Mouse (Mus musculus) hindbrain, embryonic 11.5 days (tissue): ENCODE measurements at regions not wholly inside any gene's neighbourhood (a gene's known extent, or its start where the extent isn't known, plus 50 kb on each side); places are given as distances from the start of the nearest gene placed in this dataset.

Source experiments
- ATAC-seq: fragments of 200-750 bp; cut with Nextera tagmentation; 2 replicates; pipeline ENCODE4 v1.8.0; 2017; ENCODE audit warnings: mild to moderate bottlenecking, moderate TSS enrichment, moderate library complexity; ENCODE audit not compliant: low FRiP score
- DNase-seq: peaks from one replicate; pipeline ENCODE4 v3.0.0-alpha.2; 2015; ENCODE audit warnings: low spot score
- H3K27ac ChIP-seq: fragments of 300-500 bp; sonication (generic); 2 replicates; pipeline ENCODE4 v1.5.1; 2014; ENCODE audit warnings: mild to moderate bottlenecking, low read depth, low read length
- H3K27me3 ChIP-seq: fragments of 300-500 bp; sonication (generic); 2 replicates; pipeline ENCODE4 v1.6.1; 2014; ENCODE audit warnings: mild to moderate bottlenecking, low read length, moderate library complexity, mixed read lengths; ENCODE audit not compliant: control insufficient read depth, insufficient read depth
- H3K36me3 ChIP-seq: fragments of 300-500 bp; sonication (generic); 2 replicates; pipeline ENCODE4 v1.6.1; 2014; ENCODE audit warnings: mild to moderate bottlenecking, low read length, moderate library complexity, mixed read lengths; ENCODE audit not compliant: control insufficient read depth, insufficient read depth
- H3K4me1 ChIP-seq: fragments of 300-500 bp; sonication (generic); replicated peaks from 2 replicates; pipeline ENCODE4 v1.6.1; 2014; ENCODE audit warnings: low read length, mixed read lengths; ENCODE audit not compliant: control insufficient read depth, insufficient read depth
- H3K4me2 ChIP-seq: fragments of 300-500 bp; sonication (generic); replicated peaks from 2 replicates; pipeline ENCODE4 v1.6.1; 2014; ENCODE audit warnings: mild to moderate bottlenecking, low read depth, low read length
- H3K4me3 ChIP-seq: fragments of 300-500 bp; sonication (generic); 2 replicates; pipeline ENCODE4 v1.5.1; 2014; ENCODE audit warnings: low read depth, low read length
- H3K9ac ChIP-seq: fragments of 300-500 bp; sonication (generic); 2 replicates; pipeline ENCODE4 v1.6.1; 2014; ENCODE audit warnings: low read depth, low read length
- H3K9me3 ChIP-seq: fragments of 300-500 bp; sonication (generic); 2 replicates; pipeline ENCODE4 v1.6.1; 2016; ENCODE audit warnings: low read length; ENCODE audit not compliant: control insufficient read depth
- WGBS: fragments of 180-500 bp; shearing (Covaris S2); extraction: QIAGEN DNeasy Blood & Tissue Kit; methylation state at CpG from one replicate; pipeline ENCODE4 v1.1.7; 2014; 5-methylcytosine and 5-hydroxymethylcytosine counted together

- Histone ChIP-seq H3K4me3 (no peak overlapping the region), H3K9ac (no peak overlapping the region), H3K9me3 (no peaks in the 10 kb centered on the region), H3K36me3 (no peaks in the 10 kb centered on the region), H3K4me2 (no peak overlapping the region), H3K4me1 (no peaks in the 10 kb centered on the region), H3K27me3 (no peaks in the 10 kb centered on the region), H3K27ac (no peak overlapping the region)
- 58% methylated on average over 7 of the region's 7 CpGs for WGBS
- ATAC-seq (no peak), DNase-seq (no peak)
These were observed 250.8 kb downstream of the Map2k6 start for GRCm38 (mm10) chr11:110649575-110650210.

DNA sequence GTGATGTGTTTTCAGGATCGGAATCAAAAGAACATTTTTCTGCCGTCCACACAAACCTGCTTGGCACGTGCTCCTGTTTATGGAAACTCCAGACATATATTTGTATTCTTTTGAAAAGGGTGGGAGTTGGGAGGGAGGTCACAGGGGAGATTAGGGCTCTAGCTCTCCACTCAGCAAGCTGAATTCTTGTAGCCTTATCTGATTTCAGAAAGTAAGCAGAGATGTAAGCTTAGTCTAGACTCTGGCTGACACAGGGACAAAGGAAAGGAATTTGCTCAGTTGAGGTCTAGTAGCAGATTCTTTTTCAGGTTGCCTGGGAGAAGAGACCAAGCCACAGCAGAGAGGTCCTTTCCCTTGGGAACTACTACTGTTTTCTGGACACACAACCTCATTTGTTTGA is 253.1 kb downstream of the Map2k6 start:
- no peak for DNase-seq

DNA sequence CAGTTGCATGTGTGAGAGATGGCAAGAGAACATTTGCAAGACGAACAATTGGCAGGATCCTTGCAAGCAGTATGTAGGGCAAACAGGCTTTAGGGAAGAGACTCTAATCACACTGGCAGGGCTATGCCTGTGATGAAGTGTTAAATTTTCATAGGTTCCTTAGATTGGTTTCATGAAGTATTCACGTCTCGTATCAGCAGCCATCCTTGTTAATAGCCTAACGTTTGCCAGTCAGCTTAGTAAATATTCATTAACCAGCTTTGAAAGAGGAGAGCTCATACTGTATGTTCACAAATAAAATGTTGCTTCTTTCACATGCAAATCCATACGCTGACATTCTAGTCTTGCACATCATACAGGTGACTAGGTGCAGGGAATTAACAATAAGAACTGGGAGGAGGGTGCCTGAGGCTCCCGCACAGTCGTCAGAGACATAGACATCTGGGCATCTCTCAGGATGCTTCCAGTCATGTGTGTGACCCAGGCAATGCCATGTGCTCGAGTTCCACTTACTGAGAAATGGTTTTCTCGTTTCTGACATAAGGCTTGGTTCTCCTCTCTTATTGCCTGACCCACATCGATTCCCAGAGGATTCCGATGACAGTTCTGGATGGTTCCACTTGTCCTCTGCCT is 257.7 kb downstream of the Map2k6 start:
- Histone ChIP-seq H3K27me3 (no peaks in the 10 kb centered on the region), H3K4me2 (no peak overlapping the region), H3K36me3 (no peaks in the 10 kb centered on the region), H3K9ac (no peak overlapping the region), H3K9me3 (no peaks in the 10 kb centered on the region), H3K4me3 (no peak overlapping the region), H3K4me1 (no peaks in the 10 kb centered on the region), H3K27ac (no peak overlapping the region)
- WGBS, result 82% methylated on average over 11 of the region's 11 CpGs
- DNase-seq, result no peak
- ATAC-seq, result no peak

More for the DNA sequence above, 253.1 kb downstream of the Map2k6 start:
- no peak overlapping the region for H3K9ac ChIP-seq
- H3K4me2 ChIP-seq, result no peak overlapping the region
- 41% methylated on average over 3 of the region's 3 CpGs for WGBS
- no peaks in the 10 kb centered on the region for H3K4me1 ChIP-seq
- H3K36me3 ChIP-seq, result no peaks in the 10 kb centered on the region
- no peak for ATAC-seq
- H3K27me3 ChIP-seq, result no peaks in the 10 kb centered on the region
- H3K27ac ChIP-seq, result no peak overlapping the region
- no peak overlapping the region for H3K4me3 ChIP-seq
- no peaks in the 10 kb centered on the region for H3K9me3 ChIP-seq

GRCm38 (mm10) chr11:110657854-110658253 is 258.9 kb downstream of the Map2k6 start:
- Histone ChIP-seq H3K4me1 (no peaks in the 10 kb centered on the region), H3K4me3 (no peak overlapping the region), H3K36me3 (no peaks in the 10 kb centered on the region), H3K27me3 (no peaks in the 10 kb centered on the region), H3K4me2 (no peak overlapping the region), H3K9me3 (no peaks in the 10 kb centered on the region), H3K9ac (no peak overlapping the region), H3K27ac (no peak overlapping the region)
- WGBS, result 80% methylated on average over 8 of the region's 8 CpGs
- ATAC-seq, result no peak
- DNase-seq, result no peak

DNA sequence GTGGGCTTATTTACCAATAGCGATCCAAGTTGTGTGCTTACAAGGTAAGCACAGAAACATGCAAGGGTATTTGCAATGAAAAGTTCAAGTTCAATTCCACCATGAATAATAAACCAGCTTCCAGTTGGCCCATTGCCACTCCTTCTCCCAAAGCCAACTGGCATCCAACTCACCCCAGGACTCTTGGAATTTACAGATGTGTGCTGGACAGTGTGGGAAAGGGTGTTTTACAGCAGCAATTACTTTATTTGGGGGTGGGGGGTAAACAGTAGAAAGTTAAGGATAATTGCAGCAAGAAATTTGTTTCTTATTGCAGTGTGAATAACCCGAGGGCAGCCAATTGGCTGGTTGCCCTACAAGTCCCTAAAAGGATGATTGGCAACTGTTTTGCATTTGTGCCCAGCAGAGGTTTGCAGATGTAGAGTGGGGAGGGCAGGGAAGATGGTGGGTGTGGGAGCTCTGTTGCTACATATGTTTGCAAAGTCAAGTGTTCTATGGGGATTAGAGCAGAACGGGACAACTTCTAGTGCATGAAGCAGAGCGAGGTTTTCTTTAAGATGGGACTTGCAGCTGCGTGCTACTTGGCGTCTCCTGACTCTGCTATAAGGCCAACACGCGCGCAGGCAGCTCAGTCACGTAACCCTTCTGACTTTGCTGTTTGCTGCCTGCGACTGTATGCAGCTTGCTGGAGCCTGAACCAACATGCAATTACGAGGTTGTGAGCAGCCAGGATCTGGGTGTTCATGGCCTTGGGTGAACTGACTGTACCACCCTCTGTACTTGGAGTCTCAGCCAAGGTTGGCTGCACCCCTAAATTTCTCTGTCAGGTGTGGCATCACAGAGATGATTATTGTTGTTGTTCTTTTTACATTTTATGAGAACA is 271.9 kb downstream of the Map2k6 start:
- Histone ChIP-seq H3K4me3 (no peak overlapping the region), H3K4me2 (no peak overlapping the region), H3K27me3 (no peaks in the 10 kb centered on the region), H3K4me1 (no peaks in the 10 kb centered on the region), H3K9ac (no peak overlapping the region), H3K36me3 (no peaks in the 10 kb centered on the region), H3K9me3 (no peaks in the 10 kb centered on the region), H3K27ac (no peak overlapping the region)
- no peak for DNase-seq
- WGBS, result 90% methylated on average over 12 of the region's 12 CpGs
- ATAC-seq, result no peak

DNA sequence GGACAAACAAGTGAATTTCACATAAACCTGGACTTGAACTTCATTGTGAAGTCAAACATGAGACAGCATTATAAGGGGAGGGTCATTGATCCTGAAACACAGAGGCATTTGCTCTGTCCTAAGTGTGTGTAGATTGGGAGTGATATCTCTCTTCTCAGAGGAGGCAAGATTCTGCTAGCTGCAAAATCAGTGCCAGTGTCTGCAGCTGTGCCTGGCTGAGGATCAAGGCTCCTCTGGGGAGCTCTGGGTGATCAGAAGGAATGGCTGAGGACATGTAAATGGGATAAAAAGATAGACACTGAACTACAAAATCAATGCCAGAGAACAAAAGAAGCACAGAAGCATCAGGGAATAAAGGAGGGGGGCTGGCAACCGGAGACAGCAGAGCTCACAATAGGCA is 274.0 kb downstream of the Map2k6 start:
- ATAC-seq (no peak), DNase-seq (no peak)
- no peak overlapping the region for H3K4me3 ChIP-seq
- no peak overlapping the region for H3K4me2 ChIP-seq
- H3K9me3 ChIP-seq, result no peaks in the 10 kb centered on the region
- H3K27ac ChIP-seq, result no peak overlapping the region
- WGBS, result 29% methylated on average over 1 of the region's 1 CpGs
- H3K27me3 ChIP-seq, result no peaks in the 10 kb centered on the region
- no peak overlapping the region for H3K9ac ChIP-seq
- H3K36me3 ChIP-seq, result no peaks in the 10 kb centered on the region
- no peaks in the 10 kb centered on the region for H3K4me1 ChIP-seq

DNA sequence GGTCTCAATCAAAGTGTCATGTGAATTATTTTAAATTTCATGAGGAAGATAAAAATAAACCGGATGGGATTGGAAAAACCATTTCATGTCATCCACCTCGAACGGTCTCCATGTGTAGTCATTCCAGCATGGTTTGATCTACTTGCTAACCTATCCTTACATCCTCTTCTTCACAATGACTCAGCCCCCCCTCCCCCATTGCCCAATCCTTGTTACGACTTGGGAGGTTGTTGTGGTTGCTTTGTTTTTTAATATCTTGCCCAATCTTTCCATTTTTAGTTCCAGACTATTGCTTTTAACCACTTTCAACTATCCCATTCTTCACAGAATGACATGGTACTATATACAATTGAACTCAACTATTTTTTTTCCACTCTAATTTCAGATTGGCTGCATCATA is 275.0 kb upstream of the Kcnj16 start:
- Histone ChIP-seq H3K36me3 (no peaks in the 10 kb centered on the region), H3K27me3 (no peaks in the 10 kb centered on the region), H3K4me3 (no peak overlapping the region), H3K4me1 (no peaks in the 10 kb centered on the region), H3K9me3 (no peaks in the 10 kb centered on the region), H3K4me2 (no peak overlapping the region), H3K9ac (no peak overlapping the region), H3K27ac (no peak overlapping the region)
- 93% methylated on average over 4 of the region's 4 CpGs for WGBS
- no peak for DNase-seq
- ATAC-seq, result no peak

GRCm38 (mm10) chr11:110697067-110697466 is 270.8 kb upstream of the Kcnj16 start:
- Histone ChIP-seq H3K4me1 (no peaks in the 10 kb centered on the region), H3K4me3 (no peak overlapping the region), H3K27me3 (no peaks in the 10 kb centered on the region), H3K9ac (no peak overlapping the region), H3K4me2 (no peak overlapping the region), H3K9me3 (no peaks in the 10 kb centered on the region), H3K36me3 (no peaks in the 10 kb centered on the region), H3K27ac (no peak overlapping the region)
- WGBS, result 83% methylated on average over 6 of the region's 6 CpGs
- DNase-seq (no peak), ATAC-seq (no peak)
